Mouse (Mus musculus) limb, embryonic 11.5 days (tissue): ENCODE data around the gene Setd1b. TPM values are rescaled to one million over a fixed set of nuclear protein-coding genes. Genes with fewer than 3 reads are reported as not detected.

Source experiments
- ATAC-seq: fragments of 200-750 bp; cut with Nextera tagmentation; 2 replicates; pipeline ENCODE4 v1.8.0; 2017; ENCODE audit warnings: low read depth; ENCODE audit not compliant: insufficient number of reproducible peaks, low FRiP score, low TSS enrichment
- DNase-seq: peaks from one replicate; pipeline ENCODE4 v3.0.0-alpha.2; 2015; ENCODE audit warnings: low spot score
- H3K27ac ChIP-seq: fragments of 300-500 bp; sonication (generic); replicated peaks from 2 replicates; pipeline ENCODE4 v1.5.1; 2014; ENCODE audit warnings: low read depth, mild to moderate bottlenecking, low read length
- H3K27me3 ChIP-seq: fragments of 300-500 bp; sonication (generic); 2 replicates; pipeline ENCODE4 v1.6.1; 2014; ENCODE audit warnings: mild to moderate bottlenecking, low read length, mixed read lengths; ENCODE audit not compliant: control insufficient read depth, insufficient read depth
- H3K36me3 ChIP-seq: fragments of 300-500 bp; sonication (generic); 2 replicates; pipeline ENCODE4 v1.6.1; 2014; ENCODE audit warnings: mild to moderate bottlenecking, low read length, moderate library complexity, mixed read lengths; ENCODE audit not compliant: control insufficient read depth, insufficient read depth
- H3K4me1 ChIP-seq: fragments of 300-500 bp; sonication (generic); 2 replicates; pipeline ENCODE4 v1.6.1; 2014; ENCODE audit warnings: low read length, mixed read lengths; ENCODE audit not compliant: control insufficient read depth, insufficient read depth
- H3K4me2 ChIP-seq: fragments of 300-500 bp; sonication (generic); 2 replicates; pipeline ENCODE4 v1.6.1; 2014; ENCODE audit warnings: low read depth, mild to moderate bottlenecking, moderate library complexity; ENCODE audit not compliant: severe bottlenecking
- H3K4me3 ChIP-seq: fragments of 300-500 bp; sonication (generic); 2 replicates; pipeline ENCODE4 v1.5.1; 2014; ENCODE audit warnings: low read depth, low read length
- H3K9ac ChIP-seq: fragments of 300-500 bp; sonication (generic); 2 replicates; pipeline ENCODE4 v1.6.1; 2014; ENCODE audit warnings: mild to moderate bottlenecking, low read length
- H3K9me3 ChIP-seq: fragments of 300-500 bp; sonication (generic); 2 replicates; pipeline ENCODE4 v1.6.1; 2016; ENCODE audit warnings: low read length; ENCODE audit not compliant: control insufficient read depth
- WGBS: fragments of 180-500 bp; shearing (Covaris S2); extraction: QIAGEN DNeasy Blood & Tissue Kit; methylation state at CpG from one replicate; pipeline ENCODE4 v1.1.7; 2014; 5-methylcytosine and 5-hydroxymethylcytosine counted together
- polyA plus RNA-seq: library from polyadenylated mRNA; unstranded; fragments of >200 nt; fragmentation: Nextera tagmentation; extraction: Ambion mirVana; gene quantifications from 2 replicates; pipeline ENCODE4 v1.2.1, GENCODE M21; 2014

Gene Setd1b
- 12.0 and 14.0 TPM in 2 replicates for polyA plus RNA-seq

DNA sequence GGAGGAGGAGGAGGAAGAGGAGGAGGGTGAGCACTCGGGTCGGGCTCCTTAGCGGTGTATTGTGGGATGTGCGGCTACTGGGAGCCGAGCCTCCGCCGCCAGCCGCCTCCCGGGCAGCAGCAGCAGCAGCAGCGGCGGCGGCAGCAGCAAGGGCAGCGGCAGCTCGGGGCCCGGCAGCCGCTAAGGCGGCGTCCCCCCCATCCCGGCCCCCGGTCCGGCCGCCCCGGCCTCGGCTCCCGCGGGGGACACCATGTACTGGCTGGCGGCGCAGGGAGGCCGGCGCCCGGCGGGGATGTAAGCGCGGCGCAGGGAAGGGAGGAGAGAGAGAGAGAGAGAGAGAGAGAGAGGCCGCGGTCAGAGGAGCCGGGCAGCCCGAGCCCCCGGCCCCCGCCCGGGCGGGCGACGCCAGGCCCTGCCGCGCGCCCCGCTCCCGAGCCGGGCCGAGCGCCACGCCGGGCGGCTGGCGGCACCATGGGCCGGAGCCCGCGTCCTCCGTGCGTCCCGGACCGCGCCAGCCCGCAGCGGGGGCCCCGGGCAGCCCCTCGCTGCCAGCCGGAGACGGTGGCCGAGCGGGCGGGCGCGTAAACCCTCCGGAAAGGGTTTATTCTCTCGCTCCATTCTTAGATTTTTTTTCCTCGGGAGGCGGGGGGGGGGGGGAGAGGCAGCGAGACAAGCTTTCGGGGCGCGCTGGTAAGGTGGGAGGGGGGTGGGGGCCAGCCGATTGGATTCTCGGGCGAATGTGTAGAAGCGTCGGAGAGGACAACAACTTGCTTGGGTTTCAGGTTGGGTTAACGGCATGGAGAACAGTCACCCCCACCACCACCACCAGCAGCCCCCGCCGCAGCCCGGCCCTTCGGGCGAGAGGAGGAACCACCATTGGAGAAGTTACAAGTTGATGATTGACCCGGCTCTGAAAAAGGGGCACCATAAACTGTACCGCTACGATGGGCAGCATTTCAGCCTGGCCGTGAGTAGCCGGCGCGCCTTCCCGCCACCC is at the start of gene Setd1b:
Gene Setd1b (plus strand): TSS at position 33 of the 997 bp plus-strand sequence.
- H3K9ac ChIP-seq, result peak within 1 kb of the TSS; percentile 100
- peak within 1 kb of the TSS; percentile 100 for H3K27ac ChIP-seq
- peaks cover 15% of the 10 kb centered on the region; the same call in 1 of the 2 replicates for H3K36me3 ChIP-seq
- no peaks in the 10 kb centered on the region for H3K9me3 ChIP-seq
- H3K4me3 ChIP-seq, result peak within 1 kb of the TSS; percentile 95
- peak within 1 kb of the TSS; percentile 100 for H3K4me2 ChIP-seq
- peak; percentile 68 for DNase-seq
- WGBS, result 0% methylated on average over 68 of the region's 103 CpGs
- H3K4me1 ChIP-seq, result peaks cover 31% of the 10 kb centered on the region
- 0 out of 2 replicates have a peak, but pooled peaks have one; percentile 1 for ATAC-seq
- H3K27me3 ChIP-seq, result no peaks in the 10 kb centered on the region

GRCm38 (mm10) chr5:123093077-123093633 is 48.8 kb upstream of the Setd1b start:
- Histone ChIP-seq H3K36me3 (no peaks in the 10 kb centered on the region), H3K4me3 (no peak overlapping the region), H3K27me3 (no peaks in the 10 kb centered on the region), H3K27ac (no peak overlapping the region), H3K9me3 (no peaks in the 10 kb centered on the region), H3K9ac (no peak overlapping the region), H3K4me2 (no peak overlapping the region), H3K4me1 (no peaks in the 10 kb centered on the region)
- ATAC-seq (no peak), DNase-seq (no peak)
- WGBS, result 84% methylated on average over 14 of the region's 14 CpGs

DNA sequence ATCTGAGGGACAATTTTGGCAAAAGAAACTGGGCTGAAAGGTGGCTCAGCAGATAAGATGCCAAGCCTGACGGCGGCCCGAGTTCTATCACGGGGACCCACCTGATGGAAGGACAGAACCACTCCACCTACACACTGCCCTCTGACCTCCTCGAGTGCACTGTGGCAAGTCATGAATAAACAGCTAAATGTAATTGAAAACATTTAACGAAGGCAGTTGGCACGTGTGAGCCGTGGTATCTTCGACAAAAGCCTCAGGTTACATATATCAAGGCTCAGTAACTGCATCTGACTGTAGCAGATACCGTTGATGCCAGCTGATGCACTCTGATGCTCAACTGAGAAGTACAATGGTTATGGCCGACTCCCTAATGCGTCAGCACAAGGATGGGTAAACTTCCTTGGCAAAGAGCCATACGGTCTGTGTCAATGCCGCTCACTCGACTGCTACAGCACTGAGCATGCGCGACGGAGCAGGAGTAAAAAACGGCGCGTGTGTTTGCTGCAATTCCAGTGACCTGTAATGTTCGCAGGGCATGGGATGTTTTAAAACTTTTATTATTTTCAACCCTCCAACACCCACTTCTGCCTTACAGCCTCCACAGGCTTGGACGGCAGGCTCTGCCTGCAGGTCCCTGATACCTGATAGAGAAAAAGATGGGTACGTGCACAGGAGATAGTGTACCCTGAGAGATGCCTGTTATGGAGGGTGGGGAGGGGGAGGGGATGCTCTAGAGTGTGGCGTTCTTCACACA is 47.6 kb upstream of the Setd1b start:
- no peaks in the 10 kb centered on the region for H3K36me3 ChIP-seq
- H3K4me3 ChIP-seq, result no peak overlapping the region
- H3K27me3 ChIP-seq, result no peaks in the 10 kb centered on the region
- 87% methylated on average over 25 of the region's 25 CpGs for whole genome bisulfite sequencing
- no peaks in the 10 kb centered on the region for H3K4me1 ChIP-seq
- DNase-seq, result no peak
- ATAC-seq, result no peak
- no peak overlapping the region for H3K4me2 ChIP-seq
- no peak overlapping the region for H3K27ac ChIP-seq
- no peaks in the 10 kb centered on the region for H3K9me3 ChIP-seq
- no peak overlapping the region for H3K9ac ChIP-seq

GRCm38 (mm10) chr5:123096299-123096698 is 45.7 kb upstream of the Setd1b start:
- Histone ChIP-seq H3K27me3 (no peaks in the 10 kb centered on the region), H3K4me3 (no peak overlapping the region), H3K27ac (no peak overlapping the region), H3K4me2 (no peak overlapping the region), H3K9ac (no peak overlapping the region), H3K36me3 (no peaks in the 10 kb centered on the region), H3K9me3 (no peaks in the 10 kb centered on the region), H3K4me1 (no peaks in the 10 kb centered on the region)
- ATAC-seq (no peak), DNase-seq (no peak)
- WGBS, result 93% methylated on average over 8 of the region's 8 CpGs

DNA sequence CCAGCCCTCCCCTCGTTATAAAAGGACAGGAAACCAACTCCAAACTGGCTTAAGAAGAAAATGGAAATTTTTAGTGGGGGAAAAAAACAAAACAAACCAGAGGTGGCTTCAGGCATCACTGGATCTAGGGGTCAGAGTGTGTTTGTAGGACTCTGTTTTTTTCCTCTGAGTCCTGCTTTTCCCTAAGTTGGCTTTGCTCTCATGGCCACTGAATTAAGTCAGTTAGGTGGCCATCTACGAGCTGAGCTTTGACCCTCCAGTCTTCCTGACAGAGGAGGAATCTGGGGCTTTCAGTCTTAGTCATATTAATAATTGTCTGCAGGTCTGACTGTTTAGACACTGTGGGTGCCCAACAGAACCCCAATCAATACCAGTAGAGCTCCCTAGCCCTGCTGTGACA is 43.5 kb upstream of the Setd1b start:
- 76% methylated on average over 2 of the region's 2 CpGs for WGBS

GRCm38 (mm10) chr5:123102376-123102775 is 39.6 kb upstream of the Setd1b start:
- ATAC-seq, result no peak
- Histone ChIP-seq H3K4me2 (no peak overlapping the region), H3K9me3 (no peaks in the 10 kb centered on the region), H3K4me3 (no peak overlapping the region), H3K9ac (no peak overlapping the region), H3K4me1 (no peaks in the 10 kb centered on the region), H3K27me3 (no peaks in the 10 kb centered on the region), H3K27ac (no peak overlapping the region), H3K36me3 (no peaks in the 10 kb centered on the region)
- 67% methylated on average over 7 of the region's 7 CpGs for WGBS
- DNase-seq, result no peak

More for the DNA sequence above, 43.5 kb upstream of the Setd1b start:
- H3K4me1 ChIP-seq, result no peaks in the 10 kb centered on the region
- H3K4me2 ChIP-seq, result no peak overlapping the region
- H3K4me3 ChIP-seq, result no peak overlapping the region
- no peaks in the 10 kb centered on the region for H3K27me3 ChIP-seq
- H3K27ac ChIP-seq, result no peak overlapping the region
- no peaks in the 10 kb centered on the region for H3K9me3 ChIP-seq
- DNase-seq (no peak), ATAC-seq (no peak)
- H3K36me3 ChIP-seq, result no peaks in the 10 kb centered on the region
- H3K9ac ChIP-seq, result no peak overlapping the region

- no peaks in the 10 kb centered on the region for H3K36me3 ChIP-seq
- H3K4me2 ChIP-seq, result no peak overlapping the region
- H3K9me3 ChIP-seq, result no peaks in the 10 kb centered on the region
- H3K27ac ChIP-seq, result no peak overlapping the region
- H3K4me1 ChIP-seq, result no peaks in the 10 kb centered on the region
- no peak overlapping the region for H3K4me3 ChIP-seq
- H3K9ac ChIP-seq, result no peak overlapping the region
- WGBS, result 74% methylated on average over 8 of the region's 8 CpGs
- ATAC-seq, result no peak
- no peak for DNase-seq
- H3K27me3 ChIP-seq, result no peaks in the 10 kb centered on the region
Measured at GRCm38 (mm10) chr5:123103556-123103955, 38.4 kb upstream of the Setd1b start.

GRCm38 (mm10) chr5:123104769-123105168 is 37.2 kb upstream of the Setd1b start:
- Histone ChIP-seq H3K4me3 (no peak overlapping the region), H3K4me1 (no peaks in the 10 kb centered on the region), H3K27me3 (no peaks in the 10 kb centered on the region), H3K4me2 (no peak overlapping the region), H3K27ac (no peak overlapping the region), H3K36me3 (no peaks in the 10 kb centered on the region), H3K9me3 (no peaks in the 10 kb centered on the region), H3K9ac (no peak overlapping the region)
- WGBS, result 83% methylated on average over 6 of the region's 6 CpGs
- DNase-seq, result no peak
- ATAC-seq, result no peak
